Comparison of ENCODE assay signal across 23 mouse cellular contexts in genomic region chr3:121169092-121169942, GRCm38 (mm10). TPM values are rescaled to one million over a fixed set of nuclear protein-coding genes. Genes with fewer than 3 reads are reported as not detected.
DNase-seq lines count a peak whose midpoint lies in the region; ATAC-seq and TF ChIP-seq lines count a peak whose summit lies in the region.
"Had no signal": no experiment of that assay in that cellular context is flagged by ENCODE, and none has a peak within 500 bp of the region (broad histone marks: within the 10 kb centered on the region; RNA-seq: fewer than 3 reads in every experiment).

No protein-coding gene starts in this region.

- H3K4me1 ChIP-seq in liver, embryonic 13.5 days (replicated peaks), result peaks cover 42% of the 10 kb centered on the region
- peaks cover 4% of the 10 kb centered on the region; the same call in 1 of the 2 replicates for H3K4me1 ChIP-seq in olfactory bulb, adult 2 months (ENCODE audit: control insufficient read depth, insufficient read depth, low read length)
- H3K4me1 ChIP-seq in hindbrain, embryonic 11.5 days (replicated peaks; ENCODE audit: control insufficient read depth, insufficient read depth, low read length), result no peaks in the 10 kb centered on the region
- H3K4me1 ChIP-seq: embryonic facial prominence, embryonic 15.5 days had no signal

- no peak overlapping the region for H3K4me3 ChIP-seq in liver, embryonic 13.5 days (replicated peaks)
- H3K4me3 ChIP-seq in olfactory bulb, adult 2 months (ENCODE audit: insufficient read depth, low read depth, low read length), result no peak overlapping the region
- no peak overlapping the region for H3K4me3 ChIP-seq in hindbrain, embryonic 11.5 days (ENCODE audit: low read depth, low read length)
- H3K4me3 ChIP-seq: embryonic facial prominence, embryonic 15.5 days; heart, adult 2 months; hindbrain, embryonic 13.5 days; left cerebral cortex, adult 2 months; limb, embryonic 15.5 days; midbrain, embryonic 12.5 days; neural tube, embryonic 15.5 days had no signal

- peak; percentile 54 for DNase-seq in c-Kit-positive CD71-positive TER-119-positive erythroid progenitor cells, embryonic 14.5 days (ENCODE audit: low spot score)
- peak; percentile 99 for DNase-seq in fat pad, adult 2 months (ENCODE audit: extremely low read depth, low read depth, low spot score)
- DNase-seq in liver, embryonic 13.5 days, result peak; percentile 23
- no peak for DNase-seq in hindbrain, embryonic 11.5 days (ENCODE audit: low spot score)
- no peak for DNase-seq in frontal cortex, adult 2 months (ENCODE audit: extremely low spot score in 1 of 2, low spot score in 1 of 2)
- DNase-seq: adrenal gland, adult 2 months; B cell, adult 2 months; cerebellum, adult 8-10 months; cerebellum, postnatal 36 days; heart, adult 2 months; kidney, adult 18-20 months; left cerebral cortex, postnatal 4 days; right cerebral cortex, postnatal 14 days had no signal

- H3K9ac ChIP-seq in liver, embryonic 13.5 days, result peak overlapping the region; percentile 8; the same call in 1 of the 2 replicates
- H3K9ac ChIP-seq in hindbrain, embryonic 11.5 days (ENCODE audit: low read depth, low read length), result no peak overlapping the region
- H3K9ac ChIP-seq: embryonic facial prominence, embryonic 15.5 days; hindbrain, embryonic 13.5 days; limb, embryonic 15.5 days; midbrain, embryonic 12.5 days; neural tube, embryonic 15.5 days had no signal

- H3K9me3 ChIP-seq in liver, embryonic 13.5 days (replicated peaks), result no peaks in the 10 kb centered on the region
- no peaks in the 10 kb centered on the region for H3K9me3 ChIP-seq in hindbrain, embryonic 11.5 days (ENCODE audit: control insufficient read depth, low read length)
- H3K9me3 ChIP-seq: embryonic facial prominence, embryonic 15.5 days; limb, embryonic 15.5 days; midbrain, embryonic 12.5 days; neural tube, embryonic 15.5 days had no signal

- H3K27ac ChIP-seq in liver, embryonic 13.5 days, result 0 out of 2 replicates have a peak overlapping the region, but pooled peaks have one; percentile 18
- H3K27ac ChIP-seq in olfactory bulb, adult 2 months (ENCODE audit: insufficient read depth, low read depth, low read length), result peak overlapping the region; percentile 56; the same call in 1 of the 2 replicates
- H3K27ac ChIP-seq in hindbrain, embryonic 11.5 days (ENCODE audit: low read depth, low read length), result no peak overlapping the region
- H3K27ac ChIP-seq: embryonic facial prominence, embryonic 15.5 days; heart, adult 2 months; hindbrain, embryonic 13.5 days; left cerebral cortex, adult 2 months; limb, embryonic 15.5 days; midbrain, embryonic 12.5 days; neural tube, embryonic 15.5 days; stomach, postnatal 0 days had no signal

- no peak for TF ChIP-seq POLR2A in olfactory bulb, adult 2 months (IDR thresholded peaks at IDR 0.05; ENCODE audit: insufficient read depth, low read depth, low read length)

- no peak for TF ChIP-seq CTCF in olfactory bulb, adult 2 months (IDR thresholded peaks at IDR 0.05; ENCODE audit: insufficient read depth, low read depth, low read length)

- no peaks in the 10 kb centered on the region for H3K36me3 ChIP-seq in liver, embryonic 13.5 days
- no peaks in the 10 kb centered on the region for H3K36me3 ChIP-seq in hindbrain, embryonic 11.5 days (ENCODE audit: control insufficient read depth, insufficient read depth, low read length)
- H3K36me3 ChIP-seq: embryonic facial prominence, embryonic 15.5 days; hindbrain, embryonic 13.5 days; limb, embryonic 15.5 days; midbrain, embryonic 12.5 days; neural tube, embryonic 15.5 days had no signal

- no peak overlapping the region for H3K4me2 ChIP-seq in liver, embryonic 13.5 days
- H3K4me2 ChIP-seq in hindbrain, embryonic 11.5 days (replicated peaks; ENCODE audit: low read depth, low read length), result no peak overlapping the region
- H3K4me2 ChIP-seq: embryonic facial prominence, embryonic 15.5 days; hindbrain, embryonic 13.5 days; limb, embryonic 15.5 days; midbrain, embryonic 12.5 days; neural tube, embryonic 15.5 days had no signal

- H3K27me3 ChIP-seq in liver, embryonic 13.5 days, result no peaks in the 10 kb centered on the region
- H3K27me3 ChIP-seq in hindbrain, embryonic 11.5 days (ENCODE audit: control insufficient read depth, insufficient read depth, low read length), result no peaks in the 10 kb centered on the region
- H3K27me3 ChIP-seq: CH12.LX; embryonic facial prominence, embryonic 15.5 days; hindbrain, embryonic 13.5 days; limb, embryonic 15.5 days; midbrain, embryonic 12.5 days; neural tube, embryonic 15.5 days had no signal

- WGBS in liver, embryonic 13.5 days (ENCODE audit: insufficient replicate concordance), result 44% methylated on average over 15 of the region's 15 CpGs
- 74% methylated on average over 15 of the region's 15 CpGs for WGBS in olfactory bulb, adult 2 months
- WGBS in hindbrain, embryonic 11.5 days, result 79% methylated on average over 15 of the region's 15 CpGs

- ATAC-seq in liver, embryonic 13.5 days (ENCODE audit: low read depth), result peak; percentile 34
- ATAC-seq in hindbrain, embryonic 11.5 days (ENCODE audit: low FRiP score), result no peak
- ATAC-seq in frontal cortex, adult (ENCODE audit: low TSS enrichment), result no peak

RNA-seq across cellular contexts. Expression of gene Rwdd3, which starts 2.2 kb away (rescaled TPM):
- polyA plus RNA-seq in liver, embryonic 13.5 days (2015; fragmentation: Nextera tagmentation; extraction: Ambion mirVana), result 1.9 and 2.1 TPM in 2 replicates
- not detected in 2 replicates for polyA plus RNA-seq in olfactory bulb, adult 2 months (2012; ENCODE audit: insufficient read depth, insufficient read length, low replicate concordance, missing spikeins)
- polyA plus RNA-seq in hindbrain, embryonic 11.5 days (2014; fragmentation: Nextera tagmentation; extraction: Ambion mirVana), result 3.8 and 4.1 TPM in 2 replicates
- 7.2 and 7.4 TPM in 2 replicates for polyA plus RNA-seq in frontal cortex, adult 2 months (2012; rRNA removed)

Comparison
In these comparisons a context has a peak if more than half of its experiments do, and no peak if none do; other contexts are left out.
1. DNase-seq: peak in c-Kit-positive CD71-positive TER-119-positive erythroid progenitor cells, embryonic 14.5 days (single experiment), fat pad, adult 2 months (single experiment) and liver, embryonic 13.5 days (single experiment); none in hindbrain, embryonic 11.5 days (single experiment) and frontal cortex, adult 2 months (0 of 2).